Mouse (Mus musculus): ENCODE measurements at regions not wholly inside any gene's neighbourhood (a gene's known extent, or its start where the extent isn't known, plus 50 kb on each side); places are given as distances from the start of the nearest gene placed in this dataset.

DNA sequence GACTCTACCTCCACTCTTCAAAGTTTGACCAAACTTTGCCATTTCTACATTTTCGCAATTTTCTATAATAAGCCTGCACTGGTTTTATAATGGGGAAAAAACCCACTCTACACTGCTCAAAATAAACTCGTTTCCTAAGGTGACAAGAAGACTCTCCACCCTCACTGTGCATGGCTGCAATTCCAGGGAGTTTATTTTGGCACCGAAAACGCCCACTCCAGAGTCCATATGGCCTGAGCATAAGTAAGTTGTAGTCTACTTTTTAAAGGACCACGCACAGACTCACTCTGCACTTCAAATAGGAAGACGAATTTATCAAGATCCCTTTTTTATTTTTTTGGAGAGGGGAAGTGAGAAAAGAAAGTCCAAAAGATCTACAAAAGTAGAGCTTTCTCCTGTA lies 219.4 kb downstream of the Pdcd6ip start:
- peak; percentile 65 for DNase-seq (ENCODE audit: low spot score)

DNA sequence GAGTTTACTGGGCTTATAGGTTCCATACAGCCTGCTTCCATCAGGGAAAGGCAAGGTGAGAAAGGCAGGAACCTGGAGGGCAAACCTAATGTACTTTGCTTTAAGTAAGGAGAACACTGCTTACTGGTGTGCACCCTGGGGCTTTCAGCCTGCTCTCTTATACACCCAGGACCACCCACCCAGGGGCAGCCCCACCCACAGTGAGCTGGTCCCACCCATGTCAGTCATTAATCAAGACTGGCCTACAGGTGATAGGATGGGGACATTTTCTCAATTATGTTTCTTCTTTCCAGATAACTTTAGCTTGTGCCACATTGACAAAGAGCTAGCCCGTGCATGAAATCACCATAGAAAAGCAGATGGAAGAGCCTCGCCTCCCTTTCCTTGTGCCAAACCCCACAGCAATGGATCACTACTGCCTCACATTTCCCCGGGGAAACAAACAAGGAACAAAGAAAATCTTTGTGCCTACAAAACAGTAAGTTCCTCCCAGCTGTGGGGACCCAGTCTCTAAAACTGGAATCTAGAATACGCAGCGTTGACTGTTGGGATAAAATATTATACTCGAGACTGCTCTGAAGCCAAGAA lies 221.5 kb downstream of the Pdcd6ip start:
- DNase-seq (ENCODE audit: low spot score): no peak

DNA sequence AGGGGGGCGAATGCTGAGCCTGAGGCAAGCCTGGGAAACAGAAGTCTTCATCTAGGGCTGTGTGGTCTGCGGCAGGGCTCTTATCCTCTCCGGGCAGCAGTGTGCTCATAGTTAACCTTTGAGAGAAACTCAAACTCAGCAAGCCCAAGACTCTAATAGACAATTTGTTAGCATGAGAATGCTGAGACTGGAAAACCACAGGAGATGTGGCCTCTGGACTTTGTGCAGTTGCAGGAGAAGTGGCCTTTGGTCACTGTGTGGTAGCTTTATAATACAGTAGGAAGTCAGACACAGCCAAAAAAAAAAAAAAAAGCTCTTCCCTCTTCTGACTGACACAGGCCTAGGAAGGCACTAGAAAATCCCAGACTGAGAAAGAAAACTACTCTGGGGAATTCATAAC lies 228.2 kb downstream of the Pdcd6ip start:
- DNase-seq (ENCODE audit: low spot score): no peak

DNA sequence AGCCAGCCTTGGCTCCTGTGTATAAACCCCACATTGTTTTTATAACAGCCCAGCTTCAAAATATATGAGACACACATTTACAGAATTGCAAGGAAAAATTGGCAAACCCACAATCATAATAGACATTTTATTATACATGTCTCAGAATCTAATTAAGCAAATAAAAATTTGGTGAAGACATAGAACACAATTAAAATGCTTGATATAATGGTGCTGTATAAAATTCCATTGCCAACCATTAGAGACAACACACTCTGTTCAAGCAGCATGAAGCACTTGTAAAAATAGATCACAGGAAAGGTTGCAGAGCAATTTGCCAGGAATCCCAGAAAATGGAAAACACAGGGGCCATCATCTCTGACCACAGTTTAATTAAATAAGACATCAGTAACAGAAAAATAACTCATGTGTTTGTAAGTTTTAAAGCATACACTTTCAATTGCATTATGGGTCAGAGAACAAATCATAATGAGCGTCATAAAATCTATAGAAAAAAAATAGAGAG lies 229.2 kb downstream of the Pdcd6ip start:
- DNase-seq (ENCODE audit: low spot score): no peak

DNA sequence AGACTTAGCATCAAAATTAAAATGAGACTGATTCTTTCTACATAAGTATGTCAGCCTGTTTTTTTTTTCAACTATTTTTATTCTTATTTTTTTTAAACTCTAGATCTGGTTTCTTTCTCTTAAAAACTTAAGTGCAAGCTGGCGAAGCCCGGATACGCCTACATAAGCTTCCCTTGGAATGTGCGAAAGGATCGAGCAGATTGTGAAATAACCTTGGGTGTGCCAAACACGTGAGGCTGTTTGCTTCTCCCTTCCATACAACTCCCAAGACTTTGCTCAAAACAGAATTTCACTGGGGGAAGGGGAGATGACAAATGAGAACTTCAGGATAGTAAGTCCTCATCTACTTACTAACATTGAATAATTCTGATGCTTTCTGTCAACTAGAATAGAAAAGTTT lies 236.3 kb downstream of the Pdcd6ip start:
- peak; percentile 74 for DNase-seq (ENCODE audit: low spot score)

DNA sequence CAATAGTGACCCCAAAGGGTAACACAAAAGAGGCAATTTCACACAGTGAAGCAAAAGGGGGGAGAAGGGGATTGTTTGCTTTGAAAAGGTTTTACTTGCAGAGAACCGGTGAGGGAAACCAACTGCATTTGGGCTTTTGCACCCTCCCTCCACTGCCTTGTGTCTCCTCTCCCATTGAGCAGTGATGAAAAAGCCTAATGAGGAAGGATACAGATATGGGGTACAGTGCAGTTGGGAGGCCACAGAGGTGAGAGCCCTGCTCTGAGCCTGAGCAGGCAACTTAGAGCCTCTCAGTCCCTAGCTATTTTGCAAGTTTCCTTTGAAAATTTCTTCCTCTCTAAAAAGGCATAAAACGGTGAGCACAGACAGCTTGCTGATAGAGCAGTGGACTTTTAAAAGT lies 245.2 kb downstream of the Pdcd6ip start:
- no peak for DNase-seq (ENCODE audit: low spot score)

DNA sequence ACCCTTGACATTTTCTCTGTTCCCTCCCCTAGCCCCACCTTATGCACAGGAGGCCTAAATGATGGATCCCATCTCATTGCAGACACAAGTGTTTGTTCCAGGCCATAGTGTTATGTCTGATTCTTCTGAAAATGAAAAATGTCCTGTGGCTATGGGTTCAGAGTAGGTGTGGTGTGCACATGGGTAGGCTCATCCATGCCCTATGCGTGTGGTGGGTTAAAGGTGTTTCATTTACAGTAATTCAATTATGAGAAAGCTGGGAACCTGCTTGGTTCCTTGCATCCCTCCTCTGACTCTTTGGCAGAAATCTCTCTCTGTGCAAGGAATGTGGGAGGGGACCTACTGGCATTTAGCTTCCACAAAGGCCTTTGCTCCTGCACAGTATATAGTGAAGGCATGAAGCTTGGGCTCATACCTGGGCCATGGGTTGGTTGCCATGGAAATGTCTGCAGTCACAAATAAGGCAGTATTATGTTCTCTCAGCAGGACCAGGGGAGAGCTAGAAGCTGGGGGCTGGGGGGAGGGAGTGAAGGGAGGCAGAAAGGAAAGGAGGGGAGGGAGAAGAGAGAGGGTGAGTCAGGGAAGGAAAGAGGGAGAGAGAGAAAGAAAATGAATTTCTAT lies 245.7 kb downstream of the Pdcd6ip start:
- no peak for DNase-seq (ENCODE audit: low spot score)

DNA sequence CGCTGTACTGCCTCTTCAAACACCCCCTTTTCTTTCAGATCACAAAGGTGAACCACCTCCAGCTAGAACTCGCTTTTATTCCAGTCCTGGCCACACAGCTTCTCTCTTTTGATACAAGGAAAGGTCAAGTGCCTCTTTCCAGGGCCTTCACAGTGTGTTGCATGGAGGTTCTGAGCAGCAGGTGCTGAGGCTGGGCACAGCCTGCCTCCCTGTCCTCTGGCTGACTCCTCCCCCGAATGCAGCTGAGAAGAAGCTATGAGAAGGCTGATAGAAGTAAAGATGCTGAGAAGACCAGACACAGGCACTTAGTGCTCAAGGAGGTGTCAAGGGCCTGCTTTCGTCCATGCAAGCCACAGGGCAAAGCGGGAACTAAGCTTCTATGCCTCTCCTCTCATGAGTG lies 248.2 kb downstream of the Pdcd6ip start:
- no peak for DNase-seq (ENCODE audit: low spot score)

DNA sequence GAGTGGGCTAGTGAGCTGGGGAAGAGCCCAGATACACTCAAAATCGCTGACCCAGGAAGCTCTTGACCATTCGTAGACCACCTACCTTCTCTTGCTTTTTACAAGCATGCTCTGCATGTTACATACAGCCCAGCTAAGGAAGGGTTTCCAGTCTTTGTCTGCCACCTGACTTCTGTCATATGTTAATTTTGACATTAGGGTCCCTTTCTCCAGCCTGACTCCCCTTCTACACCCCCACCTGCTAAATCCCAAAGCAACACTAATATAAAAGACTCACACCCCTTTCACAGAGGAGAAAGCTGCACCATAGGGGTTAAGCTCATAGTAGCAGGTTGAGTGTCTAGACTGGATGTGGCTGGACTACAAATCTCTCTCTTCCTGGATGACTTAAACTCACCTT lies 248.8 kb downstream of the Pdcd6ip start:
- no peak for DNase-seq (ENCODE audit: low spot score)

DNA sequence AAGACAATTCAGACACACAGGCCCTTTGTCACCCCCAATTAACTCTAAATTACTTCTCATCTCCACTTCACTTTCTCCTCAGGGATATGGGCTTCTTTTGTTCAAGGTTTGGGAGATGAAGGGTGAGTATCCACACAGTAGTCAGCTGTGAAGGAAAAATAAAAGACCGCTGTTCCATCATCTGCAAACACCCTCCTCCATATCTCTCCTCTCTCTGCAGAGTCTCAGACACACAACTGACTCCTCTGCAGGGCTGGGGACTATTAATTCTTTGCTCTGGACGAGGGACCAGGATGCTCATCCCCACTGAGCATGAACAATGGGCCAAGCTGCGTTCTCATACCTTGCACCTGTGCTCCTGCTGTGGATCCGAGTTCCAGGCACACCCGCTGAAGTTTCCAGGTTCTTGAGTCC lies 249.3 kb downstream of the Pdcd6ip start:
- DNase-seq (ENCODE audit: low spot score): no peak

DNA sequence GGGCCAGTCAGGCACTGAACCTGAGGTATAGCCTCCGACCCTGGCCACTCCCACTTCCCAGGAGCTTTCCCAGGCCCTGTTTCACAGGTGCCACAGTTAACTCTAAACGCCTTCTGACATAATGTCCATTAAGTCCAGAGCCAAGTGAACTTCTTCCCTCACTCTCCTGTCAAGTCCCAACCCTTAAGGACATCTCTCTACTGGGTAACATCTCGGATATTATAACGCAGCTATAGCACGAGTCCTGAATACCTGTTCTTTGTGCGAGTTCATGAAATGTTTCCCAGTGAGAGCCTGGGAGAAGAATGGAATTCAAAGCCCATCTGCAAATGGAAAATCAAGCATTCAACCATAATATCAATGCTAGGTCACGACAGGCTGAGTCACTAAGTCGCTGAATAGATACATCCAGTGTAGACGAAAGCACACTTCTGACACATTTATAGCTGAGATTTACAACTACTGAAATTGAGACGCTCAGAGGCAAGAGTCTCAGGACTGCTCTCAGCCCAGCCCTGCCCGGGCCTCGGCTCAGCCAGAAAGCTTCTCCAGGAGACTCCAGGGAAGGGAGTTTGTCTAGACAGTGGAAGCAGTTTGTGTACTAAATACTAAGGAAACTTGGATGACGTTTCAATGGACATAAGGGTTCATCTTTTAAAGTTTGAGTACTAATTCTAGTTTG lies 250.7 kb downstream of the Pdcd6ip start:
- no peak for DNase-seq (ENCODE audit: low spot score)

DNA sequence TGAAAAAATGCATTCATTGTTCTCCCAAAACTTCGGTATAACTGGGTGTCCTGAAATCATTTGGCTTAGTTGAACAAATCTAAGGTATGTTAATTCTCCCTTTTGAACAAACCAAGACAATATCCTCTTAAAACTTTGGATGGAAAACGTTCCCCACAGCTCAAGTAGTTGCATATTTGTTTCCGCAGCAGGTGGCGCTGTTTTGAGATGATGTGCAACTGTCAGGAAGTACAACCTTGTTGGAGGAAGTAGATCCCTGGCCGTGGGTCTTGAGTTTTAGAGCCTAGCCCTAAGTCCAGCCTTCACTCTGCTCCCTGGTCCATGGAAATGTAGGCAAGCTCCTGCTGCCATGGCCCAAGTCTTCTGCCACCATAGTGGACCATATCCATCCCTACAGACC lies 252.5 kb downstream of the Pdcd6ip start:
- DNase-seq (ENCODE audit: low spot score): no peak

DNA sequence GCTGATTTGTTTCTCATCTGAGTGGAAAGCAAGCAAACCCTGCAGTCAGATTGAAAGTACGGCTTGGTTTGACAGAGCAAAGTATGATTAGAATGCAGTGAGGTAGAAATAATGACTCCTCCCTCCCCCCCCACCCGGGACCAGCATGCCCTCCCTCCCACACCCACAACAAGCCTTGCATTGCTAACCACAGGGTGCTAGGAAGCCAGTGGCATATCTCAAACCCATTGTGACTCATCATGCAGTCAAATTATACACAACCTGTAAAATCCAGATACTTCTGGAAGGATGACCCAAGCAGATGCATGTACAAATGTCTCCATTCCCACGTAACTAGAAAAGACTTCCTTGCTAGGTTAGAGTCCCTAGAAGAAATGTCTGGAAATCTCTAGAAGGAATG lies 254.8 kb downstream of the Pdcd6ip start:
- DNase-seq (ENCODE audit: low spot score): no peak

DNA sequence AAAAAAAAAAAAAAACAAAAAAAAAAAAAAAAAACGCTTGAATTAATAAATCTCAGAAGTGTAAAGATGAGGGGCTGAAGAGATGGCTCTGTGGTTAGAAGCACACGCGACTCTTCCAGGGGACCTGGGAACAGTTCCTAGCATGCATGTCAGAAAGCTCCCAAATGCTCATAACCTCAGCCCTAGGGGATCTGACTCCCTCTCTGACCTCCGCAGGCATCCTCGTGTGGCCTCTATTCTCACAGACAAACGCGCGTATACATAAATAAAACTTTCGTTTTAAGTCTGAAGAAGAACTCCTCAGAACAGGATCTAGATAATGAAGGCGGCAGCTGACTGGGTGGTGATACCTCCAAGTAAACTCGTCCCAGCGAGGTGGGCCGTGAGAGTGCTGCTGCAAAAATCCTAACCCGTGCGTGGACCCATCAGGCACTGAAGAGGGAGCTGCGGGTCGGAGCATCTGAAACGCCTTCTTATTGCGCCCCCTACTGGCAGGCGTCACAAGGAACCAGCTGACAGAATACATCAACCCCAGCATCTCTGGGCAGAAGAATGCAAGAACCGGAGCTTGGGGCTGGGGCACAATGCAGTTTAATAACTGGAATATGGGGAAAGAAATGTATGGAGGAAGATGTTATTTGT lies 266.2 kb downstream of the Pdcd6ip start:
- DNase-seq (ENCODE audit: low spot score): peak; percentile 73

DNA sequence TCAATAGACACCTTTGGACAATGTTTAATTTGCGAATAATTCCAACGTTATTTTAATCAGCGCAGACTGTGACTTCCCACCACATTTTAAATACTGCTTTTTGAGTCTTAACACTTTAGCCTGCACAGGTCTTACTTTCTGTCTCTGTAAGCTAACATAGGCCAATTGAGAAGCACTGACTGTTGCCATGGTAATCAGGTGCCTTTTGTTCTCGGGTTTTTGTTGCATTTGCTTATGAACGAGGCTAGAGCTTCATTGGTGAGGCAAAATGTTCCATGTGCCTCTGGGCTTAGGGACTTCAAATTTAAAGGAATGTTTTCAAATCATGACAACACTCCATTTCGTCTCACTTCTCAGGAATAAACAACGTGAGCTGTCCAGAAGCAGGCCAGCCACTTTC lies 269.7 kb downstream of the Pdcd6ip start:
- no peak for DNase-seq (ENCODE audit: low spot score)

DNA sequence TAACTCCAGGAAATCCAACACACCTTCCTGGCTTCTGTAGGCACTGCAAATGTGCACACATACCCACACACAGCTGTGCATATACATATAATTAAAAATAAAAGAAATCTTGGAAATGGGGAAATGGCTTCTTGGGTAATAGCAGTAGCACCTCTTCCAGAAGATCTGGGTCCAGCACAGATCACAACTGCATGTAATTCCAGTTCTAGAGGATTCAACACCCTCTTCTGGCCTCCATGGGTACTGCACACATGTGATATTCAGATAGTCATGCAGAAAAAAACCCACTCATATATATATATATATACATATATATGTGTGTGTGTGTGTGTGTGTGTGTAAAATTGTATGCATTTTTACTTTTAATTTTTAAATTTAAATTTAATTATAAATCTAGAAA lies 272.1 kb downstream of the Pdcd6ip start:
- DNase-seq (ENCODE audit: low spot score): no peak

DNA sequence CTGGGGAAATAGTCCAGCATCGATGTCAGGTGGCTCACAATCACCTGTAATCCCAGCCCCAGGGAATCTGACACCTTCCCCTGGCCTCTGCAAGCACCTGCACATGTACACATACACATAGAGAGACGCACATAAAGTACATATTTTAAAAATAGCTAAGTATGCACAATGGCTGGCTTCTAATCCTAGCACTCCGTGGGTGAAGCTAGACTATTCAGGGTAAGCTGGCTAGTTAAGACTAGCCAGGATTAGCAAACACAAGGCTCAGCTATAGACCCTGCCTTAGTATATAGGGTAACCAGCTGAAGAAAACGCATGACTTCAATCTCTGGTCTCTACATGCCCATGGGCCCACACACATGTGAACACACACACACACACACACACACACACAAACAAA lies 274.6 kb downstream of the Pdcd6ip start:
- no peak for DNase-seq (ENCODE audit: low spot score)

DNA sequence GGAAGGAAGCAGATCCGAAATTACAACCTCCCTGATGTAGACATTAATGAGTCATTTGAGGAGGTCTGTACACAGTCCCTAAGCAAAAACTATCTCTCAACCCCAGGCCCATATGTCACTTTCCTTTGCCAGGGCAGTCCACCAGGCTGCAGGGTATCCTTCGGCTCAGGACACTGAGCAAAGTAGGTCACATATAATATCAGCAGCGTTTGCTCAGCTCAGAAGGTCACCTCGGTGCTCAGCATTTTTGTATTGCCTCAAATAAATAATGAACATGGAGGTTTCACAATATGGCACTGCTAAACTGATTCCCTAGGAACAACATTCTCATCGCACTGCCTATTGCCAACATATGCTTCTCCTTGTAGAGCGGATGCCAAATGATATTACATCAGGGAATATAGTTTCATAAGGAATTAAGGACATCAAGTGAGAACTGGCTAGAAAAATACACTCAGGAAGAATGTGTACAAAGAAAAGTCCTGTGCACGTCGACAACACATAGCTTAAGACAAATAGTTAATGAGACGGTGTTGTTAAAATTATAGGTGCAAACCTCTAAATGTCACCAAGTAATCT lies 275.4 kb downstream of the Pdcd6ip start:
- no peak for DNase-seq (ENCODE audit: low spot score)

DNA sequence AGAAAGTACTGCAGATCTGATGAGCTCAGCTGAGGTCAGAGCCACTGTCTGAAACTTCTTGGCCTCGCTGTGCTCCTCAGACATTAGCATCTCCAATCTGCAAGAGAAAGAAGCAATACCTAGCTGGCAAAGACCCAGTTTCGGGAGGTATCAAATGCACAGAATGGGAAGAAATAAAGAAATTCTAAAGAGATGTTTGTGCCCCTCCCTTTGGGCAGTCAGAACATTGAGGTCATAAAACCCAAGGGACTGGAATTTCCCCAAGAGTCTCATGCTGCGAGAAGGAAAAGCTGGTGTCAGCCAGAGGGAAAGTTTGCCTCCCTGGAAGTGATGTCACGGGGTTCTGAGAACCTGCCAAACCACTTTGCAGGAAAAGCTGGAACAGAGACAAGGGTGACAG lies 277.6 kb downstream of the Pdcd6ip start:
- DNase-seq (ENCODE audit: low spot score): no peak

DNA sequence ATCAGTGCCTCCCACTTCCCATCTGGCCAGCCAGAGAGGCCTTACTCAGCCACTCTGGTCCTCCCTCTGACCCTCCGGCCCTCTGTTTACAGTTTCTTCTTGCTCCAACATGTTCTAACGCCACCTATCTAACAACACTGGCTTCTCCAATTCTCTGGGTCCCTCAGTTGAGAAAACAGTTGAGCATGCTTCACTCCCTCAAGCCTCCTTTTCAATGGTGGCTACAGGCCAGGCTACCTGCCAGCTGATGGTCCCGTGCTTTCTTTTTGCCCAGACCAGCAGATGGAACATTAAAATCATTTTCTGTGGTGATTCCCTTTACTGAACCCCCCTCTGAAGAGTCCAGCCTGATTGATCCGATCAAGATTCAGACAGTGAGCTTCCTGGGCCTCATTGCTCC lies 280.8 kb downstream of the Pdcd6ip start:
- DNase-seq (ENCODE audit: low spot score): no peak

DNA sequence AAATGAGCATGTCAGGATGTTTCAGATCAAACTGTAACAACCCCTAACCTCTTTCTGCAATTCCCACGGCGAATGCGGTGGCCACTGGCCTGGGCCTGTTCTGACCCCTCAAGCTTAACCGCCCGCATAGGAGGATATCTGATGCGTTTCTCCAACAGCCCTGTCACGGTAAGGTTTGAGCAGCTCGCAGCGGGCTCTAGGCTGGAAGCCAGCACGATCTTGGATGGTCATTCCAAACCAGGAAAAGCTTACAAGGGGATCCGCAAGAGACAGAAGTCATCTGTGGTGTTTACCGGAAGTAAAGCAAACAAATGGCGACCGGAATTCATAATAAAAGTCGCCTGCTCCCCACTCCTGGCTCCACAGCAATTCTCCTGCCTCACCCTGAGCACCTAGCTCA lies 281.7 kb downstream of the Pdcd6ip start:
- no peak for DNase-seq (ENCODE audit: low spot score)

DNA sequence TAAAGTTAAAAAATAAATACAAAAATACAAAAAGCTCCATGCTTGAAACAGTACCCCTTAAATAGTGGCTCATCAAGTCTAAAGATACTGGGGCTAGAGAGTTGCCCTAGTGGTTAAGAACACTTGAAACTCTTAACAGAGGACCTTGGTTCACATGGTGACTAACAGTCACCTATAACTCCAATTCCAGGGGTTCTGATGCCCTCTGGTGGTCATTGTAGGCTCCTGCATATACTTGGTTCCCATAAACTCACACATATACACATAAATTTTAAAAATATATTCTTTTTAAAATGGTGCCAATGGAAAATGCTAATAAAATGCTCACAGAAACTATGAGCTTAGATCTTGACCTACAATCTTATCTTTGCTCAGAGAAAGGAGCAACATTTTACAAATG lies 286.4 kb downstream of the Pdcd6ip start:
- DNase-seq (ENCODE audit: low spot score): no peak

DNA sequence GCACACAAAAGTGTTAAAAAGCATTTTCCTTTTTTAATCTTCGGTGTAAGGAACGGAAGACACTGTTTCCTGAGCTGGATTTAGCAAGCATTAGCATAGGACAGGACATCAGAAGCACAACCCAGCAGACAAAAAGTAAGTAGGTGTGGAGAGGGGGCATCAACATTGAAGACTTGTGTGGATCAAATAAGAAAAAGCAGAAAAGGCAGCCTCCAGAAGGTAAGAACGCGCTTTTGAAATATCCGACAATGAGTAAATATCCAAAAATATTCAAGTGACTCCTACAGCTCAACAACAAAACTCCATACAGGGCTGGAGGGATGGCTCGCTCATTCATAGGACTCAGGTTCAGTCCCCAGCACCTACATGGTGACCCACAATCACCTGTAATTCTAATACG lies 286.9 kb downstream of the Pdcd6ip start:
- no peak for DNase-seq (ENCODE audit: low spot score)

Measured in left cerebral cortex, adult 11 months (tissue).